Mouse (Mus musculus): ENCODE results near the gene Rprd1b.

Gene Rprd1b

GRCm38 (mm10) chr2:158145528-158146065 lies 117.3 kb downstream of the Rprd1b start:
- DNase-seq (ENCODE audit: low spot score in 2 of 2), result no peak

GRCm38 (mm10) chr2:158146223-158146622 lies 117.9 kb downstream of the Rprd1b start, which contains the start of gene Tgm2:
TSS of gene Tgm2 (minus strand) at chr2:158146436.
- DNase-seq (ENCODE audit: low spot score in 2 of 2), result peak; percentile 28 to 48

DNA sequence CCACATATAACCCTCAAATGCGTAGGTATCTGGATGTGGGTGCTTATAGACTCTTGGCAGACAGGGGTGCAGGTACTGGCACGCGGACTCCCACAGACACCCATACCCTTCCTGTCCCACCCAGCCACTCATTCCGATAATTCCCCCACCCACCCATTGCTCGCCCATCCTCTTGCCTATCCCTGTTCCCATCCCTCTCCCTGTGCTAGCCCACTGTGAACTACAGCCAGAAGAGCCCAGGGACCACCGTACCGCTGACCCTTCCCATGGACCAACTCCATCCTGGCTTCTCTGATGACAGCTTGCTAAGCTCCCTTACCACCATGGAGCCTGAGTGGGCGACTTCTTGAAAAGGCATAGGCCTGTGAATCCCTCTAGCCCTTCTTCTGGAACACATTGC lies 118.7 kb downstream of the Rprd1b start:
- no peak for DNase-seq (ENCODE audit: low spot score in 2 of 2)

- no peak for DNase-seq (ENCODE audit: low spot score in 2 of 2)
These were observed 122.8 kb downstream of the Rprd1b start for GRCm38 (mm10) chr2:158151077-158151476.

DNA sequence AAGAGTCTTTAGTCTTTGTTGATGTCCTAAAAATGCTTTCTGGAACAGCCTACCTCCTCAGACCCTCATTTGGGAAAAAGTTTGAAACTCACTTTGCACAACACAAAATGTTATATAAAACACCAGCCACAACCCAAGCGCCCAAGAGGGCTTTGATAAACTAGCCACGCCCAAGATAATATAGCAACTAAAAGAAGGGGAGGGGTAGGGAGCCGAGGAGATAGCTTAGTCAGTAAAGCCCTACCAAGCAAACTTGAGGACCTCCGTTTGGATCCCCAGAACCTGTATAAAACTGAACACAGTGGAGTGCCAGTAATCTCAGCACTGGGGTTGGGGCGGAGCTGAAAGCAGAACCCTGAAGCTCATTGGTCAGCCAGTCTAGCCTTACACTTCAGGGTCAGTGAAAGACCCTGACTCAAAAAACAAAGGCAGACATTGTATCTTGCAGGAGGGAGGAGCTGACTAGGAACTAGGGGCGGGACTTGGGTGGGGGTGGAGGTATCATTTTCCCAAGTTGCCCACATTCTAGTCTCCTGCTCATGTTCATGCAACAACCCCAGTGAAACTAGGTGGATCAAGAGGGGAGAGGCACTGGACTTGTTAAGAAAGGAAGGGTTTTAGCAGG lies 124.5 kb downstream of the Rprd1b start:
- DNase-seq (ENCODE audit: low spot score in 2 of 2), result no peak

- DNase-seq (ENCODE audit: low spot score in 2 of 2), result no peak
These were observed 125.5 kb downstream of the Rprd1b start for GRCm38 (mm10) chr2:158153728-158154343.

DNA sequence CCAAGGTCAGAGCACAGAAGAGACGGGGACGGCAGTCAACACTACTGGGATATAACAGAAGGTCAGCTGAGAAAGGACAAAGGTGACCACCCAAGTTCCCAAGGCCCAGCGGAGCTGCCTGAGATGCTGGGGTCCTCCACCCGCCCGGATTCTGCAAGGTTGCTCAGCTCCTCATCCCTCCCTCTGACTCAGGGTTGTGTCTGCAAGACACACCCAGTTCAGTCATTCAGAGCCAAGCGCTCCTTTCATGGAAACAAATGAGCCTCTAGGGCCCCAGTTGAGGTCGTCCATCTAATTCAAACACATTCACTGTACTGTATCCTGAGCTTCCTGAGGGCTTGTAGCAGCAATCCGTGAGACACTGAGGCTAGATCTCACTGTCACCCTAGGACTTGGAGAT lies 126.3 kb downstream of the Rprd1b start:
- no peak for DNase-seq (ENCODE audit: low spot score in 2 of 2)

DNA sequence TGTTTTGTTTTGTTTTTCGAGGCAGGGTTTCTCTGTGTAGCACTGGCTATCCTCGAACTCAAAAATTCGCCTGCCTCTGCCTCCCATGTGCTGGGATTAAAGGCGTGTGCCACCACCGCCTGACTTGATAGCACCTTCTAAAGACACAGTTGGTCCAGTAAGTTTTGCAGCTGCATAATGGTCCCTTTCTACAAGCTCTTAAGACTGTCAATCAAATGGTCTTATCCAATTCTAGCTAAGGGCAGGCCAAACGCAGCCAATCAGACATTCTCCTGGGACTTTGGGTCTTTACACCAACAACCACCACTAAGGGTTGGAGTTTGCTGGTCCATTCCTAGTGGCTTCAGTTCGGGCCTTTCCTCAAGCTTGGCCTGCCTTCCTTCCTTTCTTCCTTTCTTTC lies 126.8 kb downstream of the Rprd1b start:
- DNase-seq (ENCODE audit: low spot score in 2 of 2), result no peak

- no peak for DNase-seq (ENCODE audit: low spot score in 2 of 2)
These were observed 127.3 kb downstream of the Rprd1b start for GRCm38 (mm10) chr2:158155615-158156014.

GRCm38 (mm10) chr2:158156487-158156886 lies 128.2 kb downstream of the Rprd1b start:
- DNase-seq (ENCODE audit: low spot score in 2 of 2), result no peak

- no peak for DNase-seq (ENCODE audit: low spot score in 2 of 2)
These were observed 129.4 kb downstream of the Rprd1b start for GRCm38 (mm10) chr2:158157654-158158053.

DNA sequence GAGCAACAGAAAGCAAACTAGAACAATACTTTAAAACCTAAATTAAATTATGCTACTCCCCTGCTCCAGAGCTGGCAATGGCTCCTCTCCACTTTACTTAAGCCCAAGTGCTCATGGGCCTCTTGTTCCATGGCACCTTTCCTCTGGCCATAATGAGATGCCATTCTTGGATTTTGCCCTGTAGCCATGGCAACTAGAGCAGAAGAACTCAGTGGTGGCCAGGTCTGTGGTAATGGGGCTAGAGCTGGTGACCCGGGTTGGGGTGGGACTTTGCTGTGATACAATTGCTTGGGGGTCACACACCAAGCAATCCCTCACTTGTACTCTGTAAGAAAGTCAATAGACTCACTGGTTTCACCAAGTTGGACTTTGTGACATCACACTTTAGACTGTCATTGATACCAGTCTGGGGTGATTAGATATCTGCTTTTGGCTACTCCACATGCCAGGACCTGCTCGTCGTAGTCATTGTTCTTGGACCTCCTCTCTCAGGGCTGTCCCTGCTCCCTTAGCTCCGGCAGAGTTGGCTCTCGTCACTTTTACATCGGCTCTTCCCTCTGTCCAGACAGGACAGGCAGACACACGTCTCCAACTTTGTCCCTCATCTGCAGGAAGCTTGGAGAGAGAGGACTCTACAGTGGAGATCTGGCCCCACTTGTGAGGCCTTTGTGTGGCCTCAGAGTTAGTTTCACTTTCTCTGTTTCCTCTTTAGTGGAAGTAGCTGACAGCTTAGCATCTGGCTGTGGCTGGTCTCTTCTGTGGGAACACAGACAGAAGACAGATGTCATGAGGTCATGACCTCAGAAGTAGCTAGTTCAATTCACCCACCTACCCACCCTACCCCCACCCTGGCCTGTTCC lies 131.3 kb downstream of the Rprd1b start:
- DNase-seq (ENCODE audit: low spot score in 2 of 2), result no peak

GRCm38 (mm10) chr2:158161761-158162160 lies 133.5 kb downstream of the Rprd1b start:
- no peak for DNase-seq (ENCODE audit: low spot score in 2 of 2)

GRCm38 (mm10) chr2:158163034-158163433 lies 134.7 kb downstream of the Rprd1b start:
- no peak for DNase-seq (ENCODE audit: low spot score in 2 of 2)

- DNase-seq (ENCODE audit: low spot score in 2 of 2), result no peak
These were observed 137.5 kb downstream of the Rprd1b start for GRCm38 (mm10) chr2:158165776-158166175.

GRCm38 (mm10) chr2:158166628-158167027 lies 138.3 kb downstream of the Rprd1b start:
- DNase-seq (ENCODE audit: low spot score in 2 of 2), result no peak

DNA sequence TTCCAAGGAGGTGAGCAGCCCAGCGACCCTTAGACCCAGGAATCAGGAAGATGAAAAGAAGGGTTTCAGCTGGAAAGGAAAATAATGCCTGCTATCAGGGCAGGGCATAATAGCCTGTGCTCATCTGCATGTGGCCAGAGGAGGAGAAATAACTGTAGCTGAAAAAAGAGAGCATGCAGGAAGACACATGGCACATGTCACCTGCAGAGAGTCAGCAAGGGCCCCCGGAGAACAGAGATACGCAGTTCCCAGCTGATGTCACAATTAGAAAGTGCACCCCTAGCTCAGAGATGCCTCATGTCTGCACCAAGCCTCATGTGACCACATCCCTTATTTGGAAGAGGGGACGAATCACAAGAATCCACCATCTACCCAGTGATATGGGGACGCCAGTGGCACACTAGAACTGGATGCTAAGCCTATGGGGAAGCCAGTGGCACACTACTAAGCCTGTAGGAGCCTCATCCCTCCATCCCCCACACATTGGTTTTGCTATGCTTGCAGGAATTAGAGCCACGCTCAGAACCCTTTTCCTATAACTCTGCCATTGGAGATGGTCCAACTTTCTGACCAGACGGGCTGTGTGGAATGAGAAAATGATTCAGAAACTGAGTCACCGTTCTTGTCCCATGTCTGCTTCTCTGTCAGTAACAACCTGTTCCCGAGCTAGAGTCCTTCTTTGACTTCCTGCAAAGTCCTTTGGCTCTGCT lies 139.4 kb downstream of the Rprd1b start:
- DNase-seq (ENCODE audit: low spot score in 2 of 2), result no peak

DNA sequence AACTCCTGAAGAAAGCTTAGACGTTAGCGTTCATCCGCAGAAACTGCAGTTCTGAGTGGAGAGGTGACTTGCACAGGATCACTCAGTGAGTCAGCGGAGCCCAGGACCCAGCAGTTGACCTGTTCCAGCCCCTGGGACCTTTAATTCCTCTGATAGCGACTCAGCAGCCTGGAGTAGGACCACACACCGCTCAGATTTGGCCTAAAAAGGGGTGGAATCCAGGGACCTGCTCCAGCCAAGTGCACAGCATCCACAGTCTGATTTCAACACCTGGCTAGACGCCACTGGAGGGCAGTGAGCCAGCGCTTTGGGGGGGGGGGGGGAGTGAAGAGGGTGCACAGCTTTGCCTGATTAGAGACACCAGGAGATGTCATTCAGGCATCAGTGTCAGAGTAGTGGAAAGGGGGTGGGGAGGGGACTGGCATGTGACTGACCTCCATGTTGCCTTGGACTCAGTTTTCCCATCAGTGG lies 140.5 kb downstream of the Rprd1b start:
- DNase-seq (ENCODE audit: low spot score in 2 of 2), result no peak

DNA sequence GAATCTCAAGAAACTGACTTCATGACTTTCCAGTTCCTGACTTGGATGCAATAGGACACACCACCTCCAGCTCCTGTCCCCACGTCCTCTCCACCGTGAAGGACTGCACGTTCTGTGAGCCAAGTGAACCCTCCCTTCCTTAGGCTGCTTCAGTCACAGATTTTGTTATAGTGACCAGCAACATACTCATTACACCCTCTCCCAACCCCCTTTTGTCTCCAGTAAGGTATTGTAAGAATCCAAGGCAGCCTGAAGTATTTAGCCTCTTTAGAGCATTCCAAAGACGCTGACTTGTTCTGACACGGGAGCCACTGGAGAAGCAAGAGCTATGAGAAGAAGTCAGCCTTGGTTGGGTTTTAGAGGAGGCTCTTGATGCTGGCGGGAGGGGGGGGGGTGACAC lies 141.1 kb downstream of the Rprd1b start:
- DNase-seq (ENCODE audit: low spot score in 2 of 2), result no peak

DNA sequence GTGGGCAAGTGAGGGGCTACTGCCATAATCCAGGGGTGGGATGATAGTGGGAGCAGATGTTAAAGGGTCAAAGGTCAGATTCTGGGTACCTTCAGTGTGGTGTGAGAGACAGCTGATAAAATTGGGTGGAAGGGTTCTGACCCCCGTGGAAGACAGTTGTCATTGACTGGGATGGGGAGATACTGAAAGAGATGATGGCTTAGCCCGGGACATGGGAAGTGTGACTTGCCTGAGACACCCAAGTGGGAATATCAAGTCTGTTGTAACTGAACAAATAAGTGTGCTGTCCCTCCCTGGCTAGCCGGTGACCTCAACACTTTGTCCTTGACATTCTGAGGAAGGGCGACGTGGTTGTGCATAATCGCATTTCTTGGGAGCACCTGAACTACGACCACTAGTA lies 141.5 kb downstream of the Rprd1b start:
- no peak for DNase-seq (ENCODE audit: low spot score in 2 of 2)

DNA sequence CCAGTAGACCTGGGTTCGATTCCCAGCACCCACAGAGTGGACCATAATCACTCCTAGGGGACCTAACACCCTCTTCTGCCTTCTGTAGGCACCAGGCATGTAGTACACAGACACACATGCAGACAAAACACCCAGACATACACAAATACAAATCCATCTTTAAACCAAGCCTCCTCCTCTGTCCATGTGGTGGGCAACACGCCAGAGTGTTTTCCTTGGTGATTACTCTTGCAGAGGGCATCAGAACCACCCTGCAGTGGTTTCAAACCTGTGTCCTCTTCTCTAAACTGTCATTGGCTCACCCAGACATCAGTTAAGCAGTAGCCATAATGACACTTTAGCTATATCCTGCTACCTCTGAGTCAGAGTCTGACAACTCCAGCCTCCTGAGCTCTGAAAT lies 142.1 kb downstream of the Rprd1b start:
- no peak for DNase-seq (ENCODE audit: low spot score in 2 of 2)

DNA sequence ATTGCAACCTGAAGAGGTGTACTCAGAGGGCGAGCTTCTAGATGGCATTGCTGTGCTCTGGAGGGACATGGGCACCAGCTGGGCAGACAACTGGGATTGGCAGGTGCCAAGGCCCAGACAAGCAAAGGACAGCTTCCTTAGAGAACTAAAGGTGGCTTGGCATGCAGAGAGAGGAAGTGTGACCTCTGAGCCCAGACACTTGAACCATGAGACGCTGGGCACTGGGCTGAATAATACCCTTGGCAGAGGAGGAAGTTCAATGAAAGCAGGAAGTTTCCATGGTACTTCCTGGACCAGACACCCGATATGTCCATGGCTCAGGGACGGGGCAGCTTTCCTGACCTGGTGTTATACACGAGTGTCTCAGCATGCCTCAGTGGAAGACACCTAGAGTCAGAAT lies 146.1 kb downstream of the Rprd1b start:
- DNase-seq (ENCODE audit: low spot score in 2 of 2), result no peak

Measured in frontal cortex, postnatal 14 days (tissue).